Mouse (Mus musculus): ENCODE data around the gene Rd3l. TPM values are rescaled to one million over a fixed set of nuclear protein-coding genes. Genes with fewer than 3 reads are reported as not detected.

Rd3l gene
- polyA plus RNA-seq, 1 experiment = not detected

GRCm38 (mm10) chr12:111931411-111932025 lies 49.6 kb downstream of the Rd3l start:
- peaks cover under 1% of the 10 kb centered on the region; the same call in 1 of the 2 replicates for H3K4me1 ChIP-seq (ENCODE audit: control insufficient read depth, insufficient read depth, low read length)
- no peak overlapping the region for H3K27ac ChIP-seq (ENCODE audit: insufficient read depth, low read length)
- TF ChIP-seq CTCF (IDR thresholded peaks at IDR 0.05; ENCODE audit: borderline replicate concordance, insufficient read depth, low read length) (no peak), POLR2A (IDR thresholded peaks at IDR 0.05; ENCODE audit: low read depth, low read length) (no peak)
- H3K4me3 ChIP-seq (ENCODE audit: insufficient read depth, low read length) = no peak overlapping the region

Other genes with a start within 250 kb of the Rd3l start
- 103 and 124 TPM in 2 replicates for gene Klc1, start 222.5 kb downstream of the Rd3l start, polyA plus RNA-seq (2011; ENCODE audit: insufficient read length, low read depth, missing spikeins)
- gene Xrcc3, start 167.4 kb downstream of the Rd3l start, polyA plus RNA-seq (2011; ENCODE audit: insufficient read length, low read depth, missing spikeins) = 2.7 and 2.9 TPM in 2 replicates
- 32.0 and 32.9 TPM in 2 replicates for gene Zfyve21, start 167.1 kb downstream of the Rd3l start, polyA plus RNA-seq (2011; ENCODE audit: insufficient read length, low read depth, missing spikeins)
- 8.8 and 9.4 TPM in 2 replicates for gene Ppp1r13b, start 73.2 kb downstream of the Rd3l start, polyA plus RNA-seq (2011; ENCODE audit: insufficient read length, low read depth, missing spikeins)
- 334 and 342 TPM in 2 replicates for gene Atp5mpl, start 14.3 kb downstream of the Rd3l start, polyA plus RNA-seq (2011; ENCODE audit: insufficient read length, low read depth, missing spikeins)
- not detected in 2 replicates for gene Tdrd9, start 9.8 kb downstream of the Rd3l start, polyA plus RNA-seq (2011; ENCODE audit: insufficient read length, low read depth, missing spikeins)
- 0.35 and 1.3 TPM in 2 replicates for gene Aspg, start 125.4 kb upstream of the Rd3l start, polyA plus RNA-seq (2011; ENCODE audit: insufficient read length, low read depth, missing spikeins)
- gene Kif26a, start 164.9 kb upstream of the Rd3l start, polyA plus RNA-seq (2011; ENCODE audit: insufficient read length, low read depth, missing spikeins) = 0.10 and 0.47 TPM in 2 replicates

All from embryonic fibroblast, embryonic 13.5 days (primary cell).